Mouse (Mus musculus) G1E (cell line): Measurements from ENCODE around the gene Sugct.

Experiments used
- CTCF ChIP-seq: IDR thresholded peaks from 2 replicates; pipeline ENCODE4 v1.5.1; 2012; ENCODE audit warnings: low read depth, low read length, inconsistent platforms, mixed read lengths
- POLR2AphosphoS5 ChIP-seq: IDR thresholded peaks from 2 replicates; pipeline ENCODE4 v1.6.1; 2012; ENCODE audit warnings: low read depth, low read length, inconsistent platforms; ENCODE audit not compliant: insufficient replicate concordance

- TF ChIP-seq CTCF (no peak), POLR2AphosphoS5 (no peak)
Observed at GRCm38 (mm10) chr13:17694414-17694813, 939 bp downstream of the Sugct start.
